Mouse (Mus musculus): ENCODE data around the gene Fut11.
A peak's percentile ranks its signal among the peaks of the same experiment; 100 is the strongest.

GRCm38 (mm10) chr14:20696986-20697385 lies 2.2 kb downstream of the Fut11 start:
- TF ChIP-seq GATA1 (IDR thresholded peaks at IDR 0.05; ENCODE audit: low read depth, low read length) (no peak), CTCF (IDR thresholded peaks at IDR 0.05 in 2 of 3, conservative IDR thresholded peaks at IDR 0.05 in 1 of 3; ENCODE audit: control insufficient read depth in 1 of 3, insufficient read depth in 1 of 3, low read depth in 2 of 3, low read length in 3 of 3, poor library complexity in 1 of 3, severe bottlenecking in 1 of 3) (peak in 2 of 3 experiments; percentile 29 to 45; a peak in 3 of 6 replicates), GABPA (IDR thresholded peaks at IDR 0.05; ENCODE audit: low read depth, low read length) (no peak), NELFE (IDR thresholded peaks at IDR 0.05; ENCODE audit: low read depth, low read length) (no peak), EP300 (IDR thresholded peaks at IDR 0.05; ENCODE audit: low read depth in 1 of 2, low read length in 2 of 2) (no peak), CHD1 (IDR thresholded peaks at IDR 0.05; ENCODE audit: low read depth, low read length) (no peak), MXI1 (IDR thresholded peaks at IDR 0.05; ENCODE audit: low read depth, low read length) (no peak), MAZ (IDR thresholded peaks at IDR 0.05; ENCODE audit: low read depth, low read length) (no peak), USF2 (IDR thresholded peaks at IDR 0.05; ENCODE audit: borderline replicate concordance in 1 of 2, insufficient read depth in 1 of 2, low read depth in 1 of 2, low read length in 2 of 2) (no peak), TAL1 (IDR thresholded peaks at IDR 0.05; ENCODE audit: low read length) (no peak), ZNF384 (IDR thresholded peaks at IDR 0.05; ENCODE audit: low read depth, low read length) (no peak)

Data from MEL (cell line).